Mouse (Mus musculus) G1E (cell line): ENCODE measurements around the gene Ppif.

Experiments used
- CTCF ChIP-seq: IDR thresholded peaks from 2 replicates; pipeline ENCODE4 v1.5.1; 2012; ENCODE audit warnings: low read depth, low read length, inconsistent platforms, mixed read lengths
- GATA1 ChIP-seq: IDR thresholded peaks from 2 replicates; pipeline ENCODE4 v1.6.1; 2012; ENCODE audit warnings: borderline replicate concordance, low read length, inconsistent platforms, mixed read lengths
- GATA2 ChIP-seq: IDR thresholded peaks from 2 replicates; pipeline ENCODE4 v1.6.1; 2012; ENCODE audit warnings: low read depth, low read length, inconsistent platforms, borderline replicate concordance
- TAL1 ChIP-seq: conservative IDR thresholded peaks from 2 replicates; pipeline ENCODE4 v1.6.1; 2012; ENCODE audit warnings: low read depth, low read length, inconsistent platforms, mixed read lengths

GRCm38 (mm10) chr14:25742943-25743342, 49.0 kb downstream of the Ppif start:
- TF ChIP-seq CTCF (no peak), TAL1 (no peak), GATA2 (no peak), GATA1 (no peak)
